In genomic region chr12:71342397-71342796, GRCm38 (mm10) we compare ENCODE assay signal across 10 mouse cellular contexts. TPM values are rescaled to one million over a fixed set of nuclear protein-coding genes. Genes with fewer than 3 reads are reported as not detected.
DNase-seq lines count a peak whose midpoint lies in the region; ATAC-seq and TF ChIP-seq lines count a peak whose summit lies in the region.
"Had no signal": no experiment of that assay in that cellular context is flagged by ENCODE, and none has a peak within 500 bp of the region (broad histone marks: within the 10 kb centered on the region; RNA-seq: fewer than 3 reads in every experiment).

No protein-coding gene starts in this region.

- no peak overlapping the region for H3K4me2 ChIP-seq in forebrain, postnatal 0 days (ENCODE audit: low read depth)

- TF ChIP-seq CTCF in gastrocnemius, adult 2 months (IDR thresholded peaks at IDR 0.05), result no peak
- no peak for TF ChIP-seq CTCF in forebrain, postnatal 0 days (IDR thresholded peaks at IDR 0.05; ENCODE audit: low read depth)

- 29% methylated on average over 13 of the region's 13 CpGs for WGBS in heart, embryonic 10.5 days
- 39% methylated on average over 13 of the region's 13 CpGs for WGBS in limb, embryonic 10.5 days
- 59% methylated on average over 13 of the region's 13 CpGs for WGBS in forebrain, postnatal 0 days

- intact Hi-C loops in gastrocnemius, adult 2 months (cut with DNase I), result no loop called here

- no peaks in the 10 kb centered on the region for H3K27me3 ChIP-seq in heart, embryonic 10.5 days (ENCODE audit: insufficient read depth, poor library complexity, severe bottlenecking)
- no peaks in the 10 kb centered on the region for H3K27me3 ChIP-seq in limb, embryonic 10.5 days (ENCODE audit: low read depth, poor library complexity, severe bottlenecking)
- H3K27me3 ChIP-seq in forebrain, postnatal 0 days (ENCODE audit: insufficient read depth, low read length), result no peaks in the 10 kb centered on the region

- in situ Hi-C loops in ES-E14 (cut with MboI; ENCODE audit: low sequenced_read_pairs in 2 of 2, unreplicated experiment in 2 of 2), result no loop called here

- peak overlapping the region; percentile 3; the same call in 1 of the 2 replicates for H3K9ac ChIP-seq in ES-E14 (ENCODE audit: insufficient read depth, low read depth, low read length, poor library complexity, severe bottlenecking)
- H3K9ac ChIP-seq in forebrain, postnatal 0 days, result no peak overlapping the region

- peak; percentile 24 for DNase-seq in gastrocnemius, adult 2 months
- no peak for DNase-seq in gastrocnemius, adult 8-10 months (ENCODE audit: low spot score in 2 of 2)
- no peak for DNase-seq in ES-E14 (ENCODE audit: low read depth, low spot score)
- DNase-seq in heart, embryonic 10.5 days (ENCODE audit: low spot score), result no peak
- DNase-seq in limb, embryonic 10.5 days (ENCODE audit: low spot score), result no peak
- peak; percentile 31 to 46 for DNase-seq in spleen, postnatal 36 days (ENCODE audit: low spot score in 2 of 2)
- DNase-seq in forebrain, postnatal 0 days, result no peak

- H3K4me1 ChIP-seq in ES-E14 (ENCODE audit: control insufficient read depth in 2 of 2, insufficient read depth in 2 of 2, low read length in 2 of 2, poor library complexity in 1 of 2), result 0 out of 4 replicates have a peak, but pooled peaks cover 0 to 2% of the 10 kb centered on the region in 2 experiments
- H3K4me1 ChIP-seq in heart, embryonic 10.5 days, result peaks cover 31% of the 10 kb centered on the region
- peaks cover 25% of the 10 kb centered on the region for H3K4me1 ChIP-seq in limb, embryonic 10.5 days
- H3K4me1 ChIP-seq in forebrain, postnatal 0 days (ENCODE audit: insufficient read depth), result no peaks in the 10 kb centered on the region

- peak overlapping the region; percentile 75 for H3K27ac ChIP-seq in gastrocnemius, adult 2 months
- no peak overlapping the region for H3K27ac ChIP-seq in ES-E14 (ENCODE audit: insufficient read depth, low read depth, low read length, poor library complexity, severe bottlenecking)
- H3K27ac ChIP-seq in heart, embryonic 10.5 days, result peak overlapping the region; percentile 75; the same call in 1 of the 2 replicates
- H3K27ac ChIP-seq in limb, embryonic 10.5 days, result peak overlapping the region; percentile 59; the same call in 1 of the 2 replicates
- H3K27ac ChIP-seq in forebrain, postnatal 0 days (ENCODE audit: low read depth, low read length), result no peak overlapping the region

- ATAC-seq in megakaryocyte-erythroid progenitor cell, adult 5-6 weeks (replicated peaks; ENCODE audit: low FRiP score, low TSS enrichment, poor library complexity, severe bottlenecking), result no peak
- ATAC-seq in forebrain, postnatal 0 days, result no peak

- H3K4me3 ChIP-seq in gastrocnemius, adult 2 months, result peak overlapping the region; percentile 66
- H3K4me3 ChIP-seq in ES-E14 (ENCODE audit: insufficient read depth in 1 of 2, low read depth in 1 of 2, low read length in 2 of 2, poor library complexity in 1 of 2, severe bottlenecking in 1 of 2), result peak overlapping the region; percentile 28 to 67
- H3K4me3 ChIP-seq in heart, embryonic 10.5 days, result peak overlapping the region; percentile 22; the same call in 1 of the 2 replicates
- H3K4me3 ChIP-seq in limb, embryonic 10.5 days, result no peak overlapping the region
- no peak overlapping the region for H3K4me3 ChIP-seq in forebrain, postnatal 0 days (ENCODE audit: low read depth, low read length)

- no peaks in the 10 kb centered on the region for H3K9me3 ChIP-seq in ES-E14 (ENCODE audit: control insufficient read depth, insufficient read depth, low read depth, low read length)
- no peaks in the 10 kb centered on the region for H3K9me3 ChIP-seq in heart, embryonic 10.5 days
- no peaks in the 10 kb centered on the region for H3K9me3 ChIP-seq in limb, embryonic 10.5 days (replicated peaks)
- H3K9me3 ChIP-seq in forebrain, postnatal 0 days (ENCODE audit: low read length), result no peaks in the 10 kb centered on the region

- H3K36me3 ChIP-seq in ES-E14 (ENCODE audit: control insufficient read depth, insufficient read depth, low read length, poor library complexity, severe bottlenecking), result no peaks in the 10 kb centered on the region
- no peaks in the 10 kb centered on the region for H3K36me3 ChIP-seq in heart, embryonic 10.5 days
- H3K36me3 ChIP-seq in limb, embryonic 10.5 days, result no peaks in the 10 kb centered on the region
- H3K36me3 ChIP-seq in forebrain, postnatal 0 days (ENCODE audit: insufficient read depth), result no peaks in the 10 kb centered on the region

TF ChIP-seq in ES-E14, 5 proteins besides CTCF, POLR2A, EP300 and RAD21:
- TF ChIP-seq CHD2 (IDR thresholded peaks at IDR 0.05; ENCODE audit: low read depth, low read length) (no peak), MAFK (IDR thresholded peaks at IDR 0.05; ENCODE audit: insufficient read depth, low read depth, low read length) (no peak), HCFC1 (IDR thresholded peaks at IDR 0.05; ENCODE audit: borderline replicate concordance, insufficient read depth, low read length) (no peak), ZC3H11A (IDR thresholded peaks at IDR 0.05; ENCODE audit: borderline replicate concordance, low read depth, low read length) (no peak), ZNF384 (IDR thresholded peaks at IDR 0.05; ENCODE audit: low read depth, low read length) (no peak)

RNA-seq across cellular contexts. Expression of gene Dact1, which starts 32.7 kb away (rescaled TPM):
- total RNA-seq in gastrocnemius, adult 2 months (2021), result 1 to 10 TPM; 2.7 to 3.4 TPM
- total RNA-seq in gastrocnemius, adult 8-10 months (2022), result 1 to 10 TPM; 1.7 to 2.8 (median 2.3) TPM
- total RNA-seq in ES-E14 (2012; rRNA removed), result 3.2 and 3.4 TPM in 2 replicates
- polyA plus RNA-seq in heart, embryonic 10.5 days (2016; fragmentation: Nextera tagmentation; extraction: Ambion mirVana), result 9.4 and 25.3 TPM in 2 replicates
- 9.8 and 18.8 TPM in 2 replicates for polyA plus RNA-seq in limb, embryonic 10.5 days (2016; fragmentation: Nextera tagmentation; extraction: Ambion mirVana)
- 1.0 and 1.3 TPM in 2 replicates for total RNA-seq in megakaryocyte-erythroid progenitor cell, adult 5-6 weeks (2014; fragmentation: Nextera tagmentation)
- total RNA-seq in megakaryocyte-erythroid progenitor cell, adult 5-6 weeks (2017), result 0.47 and 1.9 TPM in 2 replicates
- total RNA-seq in forebrain, postnatal 0 days (2014; rRNA removed), result 75.1 and 102 TPM in 2 replicates
- polyA plus RNA-seq in forebrain, postnatal 0 days (2015; fragmentation: Nextera tagmentation; extraction: Ambion mirVana), result 24.1 and 26.3 TPM in 2 replicates
- total RNA-seq: MEL; neutrophil, adult 5-6 weeks had no signal

Comparison
In these comparisons a context has a peak if more than half of its experiments do, and no peak if none do; other contexts are left out.
1. DNase-seq: peak in gastrocnemius, adult 2 months (single experiment) and spleen, postnatal 36 days (2 of 2); none in gastrocnemius, adult 8-10 months (0 of 2), ES-E14 (single experiment), heart, embryonic 10.5 days (single experiment), limb, embryonic 10.5 days (single experiment) and forebrain, postnatal 0 days (single experiment).
2. H3K27ac ChIP-seq: peak in gastrocnemius, adult 2 months (single experiment), heart, embryonic 10.5 days (single experiment) and limb, embryonic 10.5 days (single experiment); none in ES-E14 (single experiment) and forebrain, postnatal 0 days (single experiment).
3. H3K4me3 ChIP-seq: peak in gastrocnemius, adult 2 months (single experiment), ES-E14 (2 of 2) and heart, embryonic 10.5 days (single experiment); none in limb, embryonic 10.5 days (single experiment) and forebrain, postnatal 0 days (single experiment).
4. RNA of gene Dact1, which starts 32.7 kb away (total RNA-seq): 75.1 to 102 TPM in forebrain, postnatal 0 days; 2.7 to 3.4 TPM in gastrocnemius, adult 2 months, 3.2 to 3.4 TPM in ES-E14, 1.7 to 2.8 TPM in gastrocnemius, adult 8-10 months and 0.47 to 1.9 TPM in megakaryocyte-erythroid progenitor cell, adult 5-6 weeks; every median in the first group is over 10 times any median in the second.